12 mouse cellular contexts compared by ENCODE assay signal in genomic region chr6:120716531-120716984, GRCm38 (mm10). TPM values are rescaled to one million over a fixed set of nuclear protein-coding genes. Genes with fewer than 3 reads are reported as not detected.
DNase-seq lines count a peak whose midpoint lies in the region; ATAC-seq lines count a peak whose summit lies in the region.
"Had no signal": no experiment of that assay in that cellular context is flagged by ENCODE, and none has a peak within 500 bp of the region (broad histone marks: within the 10 kb centered on the region; RNA-seq: fewer than 3 reads in every experiment).

No protein-coding gene starts in this region.

- H3K4me2 ChIP-seq in forebrain, embryonic 15.5 days (replicated peaks), result no peak overlapping the region
- H3K4me2 ChIP-seq in midbrain, embryonic 14.5 days (ENCODE audit: low read length), result peak overlapping the region; percentile 12
- H3K4me2 ChIP-seq: stomach, embryonic 15.5 days had no signal

- H3K9ac ChIP-seq in forebrain, embryonic 15.5 days (replicated peaks), result no peak overlapping the region
- H3K9ac ChIP-seq in midbrain, embryonic 14.5 days (replicated peaks; ENCODE audit: low read length), result 0 out of 2 replicates have a peak overlapping the region, but pooled peaks have one; percentile 1
- H3K9ac ChIP-seq: stomach, embryonic 15.5 days had no signal

- WGBS in forebrain, embryonic 15.5 days, result 0% methylated on average over 4 of the region's 4 CpGs
- WGBS in midbrain, embryonic 14.5 days, result 0% methylated on average over 4 of the region's 4 CpGs

- H3K9me3 ChIP-seq in forebrain, embryonic 15.5 days, result no peaks in the 10 kb centered on the region
- H3K9me3 ChIP-seq in midbrain, embryonic 14.5 days (ENCODE audit: control insufficient read depth, low read length), result no peaks in the 10 kb centered on the region
- H3K9me3 ChIP-seq: stomach, embryonic 15.5 days had no signal

- H3K4me1 ChIP-seq in forebrain, embryonic 15.5 days, result peaks cover 22% of the 10 kb centered on the region
- H3K4me1 ChIP-seq in midbrain, embryonic 14.5 days (ENCODE audit: control insufficient read depth, insufficient read depth, low read length), result peaks cover 14% of the 10 kb centered on the region
- H3K4me1 ChIP-seq: stomach, embryonic 15.5 days had no signal

- peak overlapping the region; percentile 56 for H3K27ac ChIP-seq in forebrain, embryonic 15.5 days (replicated peaks)
- 0 out of 2 replicates have a peak overlapping the region, but pooled peaks have one; percentile 14 for H3K27ac ChIP-seq in midbrain, embryonic 14.5 days (replicated peaks; ENCODE audit: low read depth, low read length)
- H3K27ac ChIP-seq: stomach, embryonic 15.5 days had no signal

- peak; percentile 15 to 37 for DNase-seq in cerebellum, postnatal 14 days
- DNase-seq in R1 (ENCODE audit: low read depth, low spot score), result peak; percentile 16
- DNase-seq in midbrain, embryonic 14.5 days, result peak; percentile 53
- no peak for DNase-seq in adrenal gland, postnatal 25 days
- no peak for DNase-seq in adrenal gland, adult 18-20 months (ENCODE audit: low spot score in 2 of 2)
- DNase-seq: B cell, adult 2 months; lung, adult 18-20 months had no signal

- no peaks in the 10 kb centered on the region for H3K36me3 ChIP-seq in forebrain, embryonic 15.5 days
- H3K36me3 ChIP-seq in midbrain, embryonic 14.5 days (ENCODE audit: control insufficient read depth, insufficient read depth, low read length), result no peaks in the 10 kb centered on the region
- H3K36me3 ChIP-seq: stomach, embryonic 15.5 days had no signal

- no peak overlapping the region for H3K4me3 ChIP-seq in forebrain, embryonic 15.5 days
- no peak overlapping the region for H3K4me3 ChIP-seq in midbrain, embryonic 14.5 days (replicated peaks; ENCODE audit: low read depth, low read length)
- H3K4me3 ChIP-seq: stomach, embryonic 15.5 days had no signal

- no peaks in the 10 kb centered on the region for H3K27me3 ChIP-seq in forebrain, embryonic 15.5 days
- H3K27me3 ChIP-seq in midbrain, embryonic 14.5 days (ENCODE audit: control insufficient read depth, insufficient read depth, low read length), result no peaks in the 10 kb centered on the region
- H3K27me3 ChIP-seq: stomach, embryonic 15.5 days had no signal

- no peak for ATAC-seq in cerebellum, adult (ENCODE audit: insufficient number of reproducible peaks, low FRiP score, low TSS enrichment)
- ATAC-seq in forebrain, embryonic 15.5 days (replicated peaks), result peak; percentile 60; the same call in 1 of the 2 replicates
- ATAC-seq in midbrain, embryonic 14.5 days (ENCODE audit: low FRiP score, low TSS enrichment), result no peak; the same call in 1 of the 2 replicates
- no peak for ATAC-seq in frontal cortex, adult (ENCODE audit: low TSS enrichment)

RNA-seq across cellular contexts. Expression of gene Cecr2, which starts 50.4 kb away (rescaled TPM):
- 5.7 and 7.1 TPM in 2 replicates for polyA plus RNA-seq in forebrain, embryonic 15.5 days (2015; fragmentation: Nextera tagmentation; extraction: Ambion mirVana)
- polyA plus RNA-seq in midbrain, embryonic 14.5 days (2014; fragmentation: Nextera tagmentation; extraction: Ambion mirVana), result 3.8 and 5.2 TPM in 2 replicates
- 11.3 and 12.9 TPM in 2 replicates for total RNA-seq in adrenal gland, postnatal 25 days (2021)
- 1 to 10 TPM; 6.1 to 7.9 TPM for total RNA-seq in adrenal gland, adult 18-20 months (2021)

RNA-seq across cellular contexts. Expression of gene Slc25a18, which starts 56.8 kb away (rescaled TPM):
- polyA plus RNA-seq in forebrain, embryonic 15.5 days (2015; fragmentation: Nextera tagmentation; extraction: Ambion mirVana), result 1.3 and 3.2 TPM in 2 replicates
- 8.3 and 10.8 TPM in 2 replicates for polyA plus RNA-seq in midbrain, embryonic 14.5 days (2014; fragmentation: Nextera tagmentation; extraction: Ambion mirVana)
- 0.33 TPM in 1 of 2 replicates, not detected in the other for total RNA-seq in adrenal gland, postnatal 25 days (2021)
- under 1 TPM in 1 of 2 experiments, not detected in 1; 0.26 TPM for total RNA-seq in adrenal gland, adult 18-20 months (2021)
- total RNA-seq: common myeloid progenitor, adult 5-6 weeks had no signal

Comparison
In these comparisons a context has a peak if more than half of its experiments do, and no peak if none do; other contexts are left out.
1. DNase-seq: peak in cerebellum, postnatal 14 days (2 of 2), R1 (single experiment) and midbrain, embryonic 14.5 days (single experiment); none in adrenal gland, postnatal 25 days (single experiment) and adrenal gland, adult 18-20 months (0 of 2).